8 mouse cellular contexts compared by ENCODE assay signal in the genomic region with DNA sequence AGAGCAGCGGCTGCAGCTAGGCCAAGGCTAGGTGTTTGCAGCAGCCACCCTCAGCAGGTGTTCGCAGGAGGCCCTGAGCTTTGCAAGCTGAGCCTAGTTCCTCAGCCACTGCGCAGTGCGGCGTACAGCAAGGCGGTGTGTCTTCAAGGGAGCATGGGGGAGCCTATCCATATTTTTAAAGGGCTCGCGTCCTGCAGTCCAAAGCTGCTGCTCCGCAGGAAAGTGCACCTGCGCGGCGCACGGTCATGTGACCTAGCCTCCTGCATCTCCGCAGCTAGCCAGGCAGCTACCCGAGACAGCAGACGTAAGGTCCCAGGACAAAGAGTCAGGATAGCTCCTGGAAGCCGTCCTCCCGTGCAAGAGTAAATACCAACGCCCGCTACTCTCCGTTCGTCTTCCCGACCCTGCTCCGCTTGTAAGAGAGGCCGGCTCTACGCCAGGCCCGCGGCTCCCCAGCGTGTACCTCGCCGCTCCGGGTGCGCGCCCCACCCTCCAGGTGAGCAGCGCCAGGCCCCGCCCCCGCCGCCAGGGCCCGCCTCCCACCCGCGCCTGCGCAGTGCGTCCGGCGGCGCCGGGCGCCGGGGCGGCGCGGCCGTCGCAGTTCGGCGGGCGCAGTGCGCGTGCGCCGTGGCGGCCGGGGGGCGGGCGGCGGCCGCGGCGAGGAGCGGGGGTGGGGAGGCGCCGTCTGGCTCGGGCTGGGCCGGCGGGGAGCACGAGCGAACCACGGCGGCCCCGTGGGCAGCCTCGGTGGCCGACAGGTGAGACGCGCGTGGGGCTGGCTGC. TPM values are rescaled to one million over a fixed set of nuclear protein-coding genes. Genes with fewer than 3 reads are reported as not detected.
DNase-seq lines count a peak whose midpoint lies in the region; ATAC-seq and TF ChIP-seq lines count a peak whose summit lies in the region.

A gene (plus strand): TSS at position 648 of the 783 bp plus-strand sequence.

- ATAC-seq in hindbrain, embryonic 16.5 days: peak; percentile 91

- H3K27me3 ChIP-seq in hindbrain, embryonic 16.5 days (replicated peaks; ENCODE audit: control insufficient read depth, insufficient read depth, low read length): no peaks in the 10 kb centered on the region

- intact Hi-C loops in gastrocnemius, adult 2 months (cut with DNase I): loop anchor here (5.0 kb wide), 1 partner anchor 317 kb away; no protein-coding TSS in a partner anchor

- TF ChIP-seq CTCF in gastrocnemius, adult 2 months (IDR thresholded peaks at IDR 0.05): no peak

- H3K4me2 ChIP-seq in hindbrain, embryonic 16.5 days (ENCODE audit: low read length): peak within 1 kb of the TSS; percentile 73

- H3K9ac ChIP-seq in hindbrain, embryonic 16.5 days (ENCODE audit: low read depth, low read length): peak within 1 kb of the TSS; percentile 92

- H3K9me3 ChIP-seq in hindbrain, embryonic 16.5 days (ENCODE audit: control insufficient read depth, low read length): no peaks in the 10 kb centered on the region

- H3K36me3 ChIP-seq in hindbrain, embryonic 16.5 days (ENCODE audit: control insufficient read depth, insufficient read depth, low read length): no peaks in the 10 kb centered on the region

- WGBS in hindbrain, embryonic 16.5 days: under 1% methylated on average over 69 of the region's 85 CpGs

- peak; percentile 86 for DNase-seq in T-cell, adult 2 months (ENCODE audit: low spot score)
- DNase-seq in cerebellum, postnatal 36 days: peak; percentile 91 to 92
- DNase-seq in gastrocnemius, adult 2 months: peak; percentile 90
- DNase-seq in left cerebral cortex, adult 18-20 months (ENCODE audit: low spot score in 2 of 2): peak; percentile 73 to 86
- peak; percentile 87 to 90 for DNase-seq in lung, postnatal 4 days
- peak; percentile 77 for DNase-seq in retina, postnatal 1 day
- peak; percentile 95 for DNase-seq in thymus, postnatal 4 days

- H3K27ac ChIP-seq in gastrocnemius, adult 2 months: peak within 1 kb of the TSS; percentile 95
- peak within 1 kb of the TSS; percentile 94 for H3K27ac ChIP-seq in hindbrain, embryonic 16.5 days (ENCODE audit: low read depth, low read length)

- H3K4me1 ChIP-seq in hindbrain, embryonic 16.5 days (ENCODE audit: control insufficient read depth, insufficient read depth, low read depth, low read length): peaks cover 22% of the 10 kb centered on the region

- peak within 1 kb of the TSS; percentile 96 for H3K4me3 ChIP-seq in gastrocnemius, adult 2 months
- peak within 1 kb of the TSS; percentile 65 for H3K4me3 ChIP-seq in hindbrain, embryonic 16.5 days (ENCODE audit: low read length)

RNA-seq across cellular contexts. Expression of the gene that starts here (rescaled TPM):
- total RNA-seq in gastrocnemius, adult 2 months (2021): 10 to 100 TPM; 15.0 to 16.2 TPM
- polyA plus RNA-seq in hindbrain, embryonic 16.5 days (2015; fragmentation: Nextera tagmentation; extraction: Ambion mirVana): 145 and 158 TPM in 2 replicates
- 100 to 1,000 TPM; 171 to 183 TPM for total RNA-seq in left cerebral cortex, adult 18-20 months (2021)

Comparison
In these comparisons a context has a peak if more than half of its experiments do, and no peak if none do; other contexts are left out.
1. Peak in every context shown above with its lines: DNase-seq, ATAC-seq, H3K4me3 ChIP-seq and H3K27ac ChIP-seq.
2. RNA of the gene that starts here (total RNA-seq): 171 to 183 TPM in left cerebral cortex, adult 18-20 months; 15.0 to 16.2 TPM in gastrocnemius, adult 2 months; every median in the first group is over 10 times any median in the second.